Mouse (Mus musculus) lung, postnatal 36 days (tissue): ENCODE results near the gene Pnldc1.
A peak's percentile ranks its signal among the peaks of the same experiment; 100 is the strongest.
"Not testable (repeated sequence)": the region's sequence is repeated elsewhere in the genome, so short reads cannot be mapped to it uniquely, and the experiment has no call there.

ENCODE experiments used
- DNase-seq: peaks from one replicate; pipeline ENCODE4 v3.0.0; 2022; ENCODE audit warnings: mixed read lengths

The Pnldc1 gene

GRCm38 (mm10) chr17:12909361-12910280 lies at the start of gene Pnldc1:
TSS of gene Pnldc1 (minus strand) at chr17:12910230.
- no peak for DNase-seq

GRCm38 (mm10) chr17:12959377-12959776 lies 49.3 kb upstream of the Pnldc1 start:
- not testable (repeated sequence) for DNase-seq

DNA sequence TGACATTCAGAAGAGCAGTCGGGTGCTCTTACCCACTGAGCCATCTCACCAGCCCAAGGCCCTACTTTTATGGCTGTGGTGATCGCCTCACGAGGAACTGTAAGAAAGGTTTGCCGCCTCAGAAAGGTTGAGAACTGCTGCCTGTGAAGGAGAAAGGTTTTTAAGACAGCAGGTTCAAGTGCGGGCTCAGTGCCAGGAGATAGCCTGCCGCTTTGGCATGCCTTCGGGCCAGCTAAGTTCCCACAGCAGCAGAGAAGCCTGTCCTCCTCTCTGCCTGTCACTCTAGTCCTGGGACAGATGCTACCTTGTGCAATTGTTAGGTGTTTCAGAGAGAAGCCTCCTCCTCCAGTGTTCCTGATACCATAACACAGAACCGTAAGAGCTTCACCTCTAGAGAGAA lies 46.6 kb upstream of the Pnldc1 start:
- DNase-seq = no peak

DNA sequence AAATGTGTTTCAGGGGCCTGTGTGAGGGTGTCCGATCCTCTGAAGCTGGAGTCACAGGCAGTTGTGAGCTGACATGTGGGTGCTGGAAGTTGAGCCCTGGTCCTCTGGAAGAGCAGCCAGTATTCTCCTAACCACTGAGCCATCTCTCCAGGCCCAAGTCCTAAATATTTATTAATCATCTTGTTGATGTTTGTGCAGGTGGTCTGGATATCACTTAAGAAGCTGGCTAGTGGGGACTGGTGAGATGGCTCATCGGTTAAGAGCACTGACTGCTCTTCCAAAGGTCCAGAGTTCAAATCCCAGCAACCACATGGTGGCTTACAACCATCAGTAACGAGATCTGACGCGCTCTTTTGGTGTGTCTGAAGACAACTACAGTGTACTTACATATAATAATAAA lies 39.6 kb upstream of the Pnldc1 start:
- no peak for DNase-seq

GRCm38 (mm10) chr17:12942459-12943162 lies 32.6 kb upstream of the Pnldc1 start:
- no peak for DNase-seq

DNA sequence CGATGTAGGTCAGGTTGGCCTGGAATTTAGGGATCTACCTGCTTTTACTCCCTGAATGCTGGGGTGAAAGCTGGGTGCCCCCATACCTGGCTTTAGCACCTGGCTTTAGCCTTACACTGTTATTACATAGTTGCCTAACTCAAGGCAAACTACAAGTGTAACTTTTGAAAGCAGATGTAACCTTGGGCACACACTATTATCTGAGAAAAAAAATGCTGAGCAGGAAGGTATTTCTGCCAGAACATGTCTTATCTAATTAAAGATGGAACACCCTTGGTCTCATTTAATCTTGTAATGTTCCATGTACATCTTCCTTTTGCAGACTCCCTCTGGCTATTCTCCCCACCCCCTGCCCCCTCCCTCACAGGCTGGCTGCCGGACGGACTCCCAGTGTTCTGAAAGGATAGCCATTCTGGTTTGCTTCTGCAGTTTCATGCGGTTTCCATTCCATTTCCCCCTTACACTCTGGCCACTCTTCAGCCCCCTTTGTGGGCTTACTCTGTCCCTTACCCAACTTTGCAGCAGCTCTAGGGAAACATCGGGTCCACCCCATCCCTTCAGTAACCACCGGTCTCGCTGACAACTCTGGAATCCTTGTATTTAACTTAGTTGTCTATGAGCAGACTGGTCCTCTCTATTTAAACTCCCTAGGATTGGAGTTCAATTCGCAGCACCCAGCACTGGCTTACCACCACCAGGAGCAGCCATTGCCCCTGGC lies 31.7 kb upstream of the Pnldc1 start:
- DNase-seq = no peak

- no peak for DNase-seq
Observed at GRCm38 (mm10) chr17:12940151-12940805, 30.2 kb upstream of the Pnldc1 start, which contains the start of gene Acat3. TSS of gene Acat3 (minus strand) at chr17:12940600.

- not testable (repeated sequence) for DNase-seq
Observed at GRCm38 (mm10) chr17:12939377-12940148, 29.5 kb upstream of the Pnldc1 start.

- no peak for DNase-seq
Observed at GRCm38 (mm10) chr17:12938077-12938476, 28.0 kb upstream of the Pnldc1 start.

- no peak for DNase-seq
Observed at GRCm38 (mm10) chr17:12937412-12937970, 27.5 kb upstream of the Pnldc1 start.

GRCm38 (mm10) chr17:12935719-12936118 lies 25.7 kb upstream of the Pnldc1 start:
- no peak for DNase-seq

GRCm38 (mm10) chr17:12931576-12931975 lies 21.5 kb upstream of the Pnldc1 start:
- DNase-seq = not testable (repeated sequence)

- no peak for DNase-seq
Observed at GRCm38 (mm10) chr17:12925703-12926180, 15.7 kb upstream of the Pnldc1 start.

DNA sequence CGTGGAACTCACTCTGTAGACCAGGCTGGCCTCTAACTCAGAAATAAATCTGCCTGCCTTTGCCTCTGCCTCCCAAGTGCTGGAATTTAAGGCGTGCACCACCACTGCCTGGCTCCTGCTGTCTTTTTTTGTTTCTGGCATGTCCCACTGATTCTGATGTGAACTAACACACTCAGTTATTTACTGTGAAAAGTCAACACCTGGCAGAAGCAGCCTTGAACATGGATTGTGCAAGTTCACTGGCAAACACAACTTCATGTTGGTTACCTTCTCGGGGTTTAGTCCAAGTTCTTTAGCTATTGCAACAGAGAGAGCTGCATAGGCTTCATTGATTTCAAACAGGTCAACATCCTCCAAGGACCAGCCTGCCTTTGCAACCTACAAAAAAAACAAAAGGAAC lies 15.0 kb upstream of the Pnldc1 start:
- peak; percentile 73 for DNase-seq

DNA sequence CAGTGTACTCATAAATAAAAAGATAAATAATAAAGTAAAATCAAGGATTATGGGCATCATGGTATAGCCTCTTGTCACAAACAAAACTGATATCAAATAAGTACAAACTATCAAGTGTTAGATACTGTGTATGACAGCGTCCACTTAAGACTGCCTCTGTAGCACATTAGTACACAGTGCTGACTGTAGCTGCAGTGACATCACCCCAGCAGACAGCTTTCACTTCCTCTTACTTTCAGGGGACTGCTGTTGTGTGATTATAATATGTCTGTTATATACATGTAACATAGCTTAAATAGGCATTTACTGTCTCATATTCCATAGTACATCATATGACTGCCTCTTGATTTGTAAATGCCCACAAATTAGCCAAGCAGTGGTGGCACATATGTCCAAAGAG lies 11.0 kb upstream of the Pnldc1 start:
- DNase-seq = peak; percentile 21

- peak; percentile 50 for DNase-seq
Observed at GRCm38 (mm10) chr17:12916588-12917380, 6.8 kb upstream of the Pnldc1 start.

- peak; percentile 100 for DNase-seq
Observed at GRCm38 (mm10) chr17:12915881-12916583, 6.0 kb upstream of the Pnldc1 start, which contains the start of gene Mrpl18. TSS of gene Mrpl18 (minus strand) at chr17:12916345.

DNA sequence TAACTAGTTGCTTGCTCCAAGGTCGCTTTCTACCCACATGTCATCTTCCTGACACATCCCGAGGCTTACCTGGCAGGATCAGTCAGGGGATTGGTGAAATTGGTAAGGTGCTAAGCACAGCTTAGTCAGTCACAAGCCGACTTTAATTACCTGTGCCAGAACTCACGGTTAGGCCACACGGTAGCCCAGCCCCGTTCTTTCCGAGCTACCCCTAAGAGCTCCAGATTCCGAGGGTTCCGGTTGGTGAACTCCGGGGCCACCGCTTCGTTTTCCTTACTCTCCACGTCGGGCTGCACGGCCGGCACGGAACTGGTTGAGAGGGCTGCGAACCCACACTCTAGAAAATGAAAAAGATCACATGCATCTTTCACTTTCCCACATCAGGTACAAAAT lies 5.5 kb upstream of the Pnldc1 start, which contains the start of gene Tcp1:
Gene Tcp1, plus strand, starts transcription at position 214 of the 393 bp plus-strand sequence.
- no peak for DNase-seq

DNA sequence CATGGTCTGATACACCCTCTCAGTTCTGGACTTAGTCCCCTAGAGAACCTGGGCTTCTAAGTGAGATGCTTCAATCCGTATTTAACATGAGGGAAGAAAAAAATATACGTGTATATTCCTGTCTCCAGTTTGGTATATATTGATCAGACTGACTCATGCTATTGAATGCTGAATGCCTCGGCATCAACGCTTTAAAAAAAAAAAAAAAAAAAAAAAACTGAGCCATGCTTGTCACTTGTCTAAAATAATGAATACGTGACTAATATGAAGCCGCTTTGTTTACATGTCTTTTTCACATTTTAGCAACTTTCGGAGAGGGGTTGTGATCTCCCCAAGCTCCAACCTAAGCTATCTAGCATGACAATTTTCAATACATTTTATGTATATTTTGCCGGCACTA lies 361 bp upstream of the Pnldc1 start:
- no peak for DNase-seq

- no peak for DNase-seq
Observed at GRCm38 (mm10) chr17:12906436-12906835, 3.6 kb downstream of the Pnldc1 start.
